Mouse (Mus musculus): ENCODE results near the gene S100a16. TPM values are rescaled to one million over a fixed set of nuclear protein-coding genes. Genes with fewer than 3 reads are reported as not detected.

Gene S100a16
- total RNA-seq, 2 experiments from 2014 or later: 73.7 to 82.8 TPM

DNA sequence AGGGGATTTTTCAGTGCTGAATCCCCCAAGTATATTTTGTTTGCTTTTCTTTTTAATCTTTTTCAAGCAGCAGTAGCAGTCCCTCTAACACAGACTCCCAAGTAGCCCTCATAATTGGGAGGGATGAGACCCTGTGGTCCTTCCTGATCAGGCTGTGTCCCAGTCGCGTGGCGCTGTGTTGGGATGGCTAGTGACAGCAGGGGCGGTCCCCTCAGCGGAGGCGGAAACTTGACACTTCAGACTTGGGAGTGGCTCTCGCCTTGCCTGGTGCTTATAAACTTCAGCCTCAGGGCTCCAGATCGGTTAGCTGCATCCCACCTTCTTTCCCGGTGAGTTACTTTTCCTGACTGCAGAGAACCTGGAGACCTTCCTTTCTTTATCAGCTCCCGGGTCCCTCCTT lies 22.4 kb upstream of the S100a16 start:
- DNase-seq (ENCODE audit: low spot score in 2 of 2): peak in 1 of 2 experiments; percentile 55
- intact Hi-C loops (cut with DNase I): loop anchor here (5.0 kb wide), 2 partner anchors 73 to 98 kb away; partner anchors contain the start of gene S100a6

DNA sequence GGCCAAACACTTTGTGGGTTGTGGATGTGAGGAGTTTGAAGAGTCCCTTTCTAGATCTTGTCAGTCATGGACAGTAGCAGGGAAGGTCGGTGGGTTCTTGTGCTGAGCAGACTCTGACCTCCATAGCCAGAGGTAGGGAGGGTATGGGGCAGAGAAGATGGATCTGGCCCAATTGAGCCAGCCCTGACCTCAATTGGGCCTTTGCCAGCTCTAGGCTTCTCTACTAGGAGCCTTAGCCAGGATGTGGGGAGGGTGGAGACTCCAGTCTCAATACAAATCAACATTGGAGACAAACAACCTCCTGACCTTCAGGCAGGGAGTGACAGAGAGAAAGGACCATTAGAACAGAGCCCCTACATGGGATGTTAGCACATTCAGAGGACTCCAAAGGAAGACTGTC lies 21.8 kb upstream of the S100a16 start:
- DNase-seq (ENCODE audit: low spot score in 2 of 2): no peak
- intact Hi-C loops (cut with DNase I): no loop called here

DNA sequence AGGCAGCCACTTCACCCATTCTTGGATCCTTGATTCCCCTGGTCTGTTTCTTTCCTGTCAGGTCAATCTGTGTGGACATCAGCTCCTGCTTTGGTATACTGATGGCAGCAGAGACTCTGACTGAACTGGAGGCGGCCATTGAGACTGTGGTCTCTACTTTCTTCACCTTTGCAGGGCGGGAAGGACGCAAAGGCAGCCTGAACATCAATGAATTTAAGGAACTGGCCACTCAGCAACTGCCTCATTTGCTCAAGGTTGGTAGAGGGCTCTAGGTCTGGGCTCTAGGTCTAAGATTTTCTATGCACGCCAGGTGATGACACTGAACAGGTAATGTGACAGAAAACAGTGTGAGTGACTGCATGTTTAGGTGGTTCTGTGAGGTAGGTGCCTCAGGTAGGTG lies 21.3 kb upstream of the S100a16 start:
- no peak for DNase-seq (ENCODE audit: low spot score in 2 of 2)
- intact Hi-C loops (cut with DNase I): no loop called here

DNA sequence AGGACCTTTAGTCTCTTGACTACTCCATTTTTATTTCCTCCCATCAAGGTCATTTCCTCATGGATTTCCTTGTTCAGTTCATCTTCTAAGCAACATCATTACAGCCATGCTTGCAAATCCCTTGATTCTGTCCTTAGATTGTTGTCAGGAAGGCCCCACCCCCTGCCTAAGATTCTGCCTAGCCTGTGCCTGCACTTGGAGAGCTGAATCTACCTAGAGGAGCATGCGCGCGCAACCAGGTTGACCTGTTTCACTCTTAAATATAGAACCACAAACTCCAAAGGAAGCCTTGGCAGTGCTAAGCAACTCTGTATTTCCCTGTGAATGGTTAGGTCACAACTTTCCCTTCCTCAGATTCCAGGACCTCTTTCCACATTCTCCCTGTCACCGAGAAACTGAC lies 19.3 kb upstream of the S100a16 start:
- no peak for DNase-seq (ENCODE audit: low spot score in 2 of 2)
- intact Hi-C loops (cut with DNase I): no loop called here

DNA sequence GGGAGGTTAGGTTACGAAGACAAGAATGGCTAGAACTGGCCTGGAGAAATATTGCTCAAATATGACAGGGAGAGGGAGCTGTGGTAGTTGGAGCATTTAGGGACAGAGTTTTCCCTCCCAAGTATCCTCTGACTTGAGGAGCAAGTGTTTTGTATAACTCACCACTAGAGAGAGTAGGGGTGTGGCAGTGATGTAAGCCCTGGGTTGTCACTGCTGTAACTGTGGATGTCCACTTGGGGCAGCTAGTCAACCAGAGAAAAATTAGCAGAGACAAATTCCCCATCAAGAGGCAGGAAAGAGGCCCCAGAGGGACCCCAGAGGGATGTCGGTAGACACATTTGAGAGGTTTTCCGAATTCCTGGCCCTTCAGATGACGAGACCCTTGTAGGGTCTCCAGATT lies 11.6 kb upstream of the S100a16 start:
- intact Hi-C loops (cut with DNase I): loop anchor here (2.0 to 5.0 kb wide), 2 partner anchors 57 to 89 kb away; no protein-coding TSS in a partner anchor
- peak; percentile 45 to 72 for DNase-seq (ENCODE audit: low spot score in 2 of 2)

DNA sequence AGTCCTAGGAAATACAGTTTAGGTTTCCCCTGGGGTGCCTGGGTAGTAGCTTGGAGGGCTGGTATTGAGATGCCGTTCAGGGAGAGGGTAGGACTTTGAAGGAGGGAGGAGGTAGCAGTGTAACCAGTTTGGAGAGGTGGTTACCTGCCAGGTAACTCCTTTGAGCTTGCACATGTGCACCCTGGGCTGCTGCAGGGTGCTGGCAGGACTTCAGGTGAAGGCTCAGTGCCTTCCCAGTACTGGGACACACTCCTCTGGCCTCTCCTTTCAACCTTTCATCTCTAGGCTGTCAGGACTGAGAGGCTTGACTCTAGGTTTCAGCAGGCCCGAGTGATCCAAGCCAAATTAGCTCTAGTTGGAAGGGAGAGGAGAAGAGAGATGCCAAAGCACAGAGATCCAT lies 11.0 kb upstream of the S100a16 start:
- DNase-seq (ENCODE audit: low spot score in 2 of 2): no peak
- intact Hi-C loops (cut with DNase I): loop anchor here (5.0 kb wide), 1 partner anchor 56 kb away; no protein-coding TSS in a partner anchor

DNA sequence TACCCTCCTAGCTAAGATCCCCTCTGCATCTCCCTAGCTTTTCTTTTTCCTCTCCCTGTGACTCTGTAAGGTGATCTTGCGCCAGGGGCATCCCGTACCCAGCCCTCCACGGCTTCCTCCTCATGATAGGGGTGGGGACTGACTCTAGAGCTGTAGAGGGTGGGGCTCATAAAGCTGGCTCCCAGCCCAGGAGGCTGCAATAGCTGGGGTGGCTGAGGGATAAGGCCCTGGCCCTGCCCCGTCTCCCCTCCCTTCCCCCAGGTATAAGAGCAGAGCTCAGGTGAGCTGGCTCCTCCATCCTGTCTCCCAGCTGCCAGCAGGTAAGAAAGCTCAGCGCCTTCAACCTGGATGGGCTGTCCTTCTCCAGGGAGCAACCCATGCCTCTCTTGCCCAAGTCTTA lies 10.5 kb upstream of the S100a16 start, which contains the start of gene S100a14:
S100a14 (plus strand) TSS at position 277 of the 400 bp plus-strand sequence.
- intact Hi-C loops (cut with DNase I): loop anchor here (5.0 kb wide), 1 partner anchor 56 kb away; no protein-coding TSS in a partner anchor
- DNase-seq (ENCODE audit: low spot score in 2 of 2): no peak

DNA sequence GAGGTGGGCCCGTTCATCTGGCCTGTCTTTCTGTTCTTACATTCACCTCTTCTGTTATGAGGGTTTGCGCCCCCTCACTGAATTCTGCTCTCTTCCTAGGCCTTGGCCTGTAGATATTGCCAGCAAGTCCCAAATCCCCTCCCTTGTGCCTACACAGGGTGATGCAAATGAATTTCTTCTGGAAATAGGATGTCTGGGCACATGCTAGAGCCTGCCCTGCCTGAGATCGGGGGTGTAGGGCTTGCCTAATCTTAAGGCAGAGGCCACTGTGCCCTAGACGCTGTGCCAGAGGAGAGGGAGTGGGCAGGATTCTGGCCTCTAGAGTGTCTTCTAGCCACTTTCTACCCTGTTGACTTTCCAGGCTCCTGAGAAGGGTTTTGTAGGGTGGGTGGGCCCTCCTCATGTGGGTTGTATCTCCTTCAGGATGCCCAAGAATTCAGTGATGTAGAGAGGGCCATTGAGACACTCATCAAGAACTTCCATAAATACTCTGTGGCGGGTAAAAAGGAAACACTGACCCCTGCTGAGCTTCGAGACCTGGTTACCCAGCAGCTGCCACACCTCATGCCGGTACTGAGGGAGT lies 9.7 kb upstream of the S100a16 start:
- DNase-seq (ENCODE audit: low spot score in 2 of 2): no peak
- intact Hi-C loops (cut with DNase I): loop anchor here (5.0 kb wide), 1 partner anchor 55 kb away; no protein-coding TSS in a partner anchor

DNA sequence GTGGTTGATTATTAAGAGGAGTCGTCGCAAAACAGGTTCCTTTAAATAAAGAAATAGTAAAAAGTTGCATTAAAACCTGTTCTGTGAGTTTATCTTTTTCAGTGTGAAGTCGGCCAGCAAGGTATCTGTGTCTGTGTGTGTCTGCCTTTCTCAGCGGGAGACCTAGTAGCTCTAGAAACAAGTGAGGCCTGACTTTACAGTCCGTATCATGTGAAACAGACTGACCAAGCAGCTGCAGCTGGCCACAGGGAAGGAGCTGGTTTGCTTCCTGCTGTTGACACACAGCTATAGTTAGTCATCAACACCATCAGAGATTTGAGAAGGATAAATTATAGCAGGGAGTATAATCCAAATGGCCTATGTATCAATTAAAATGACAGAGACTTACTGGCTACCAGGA lies 5.3 kb upstream of the S100a16 start:
- intact Hi-C loops (cut with DNase I): no loop called here
- no peak for DNase-seq (ENCODE audit: low spot score in 2 of 2)

DNA sequence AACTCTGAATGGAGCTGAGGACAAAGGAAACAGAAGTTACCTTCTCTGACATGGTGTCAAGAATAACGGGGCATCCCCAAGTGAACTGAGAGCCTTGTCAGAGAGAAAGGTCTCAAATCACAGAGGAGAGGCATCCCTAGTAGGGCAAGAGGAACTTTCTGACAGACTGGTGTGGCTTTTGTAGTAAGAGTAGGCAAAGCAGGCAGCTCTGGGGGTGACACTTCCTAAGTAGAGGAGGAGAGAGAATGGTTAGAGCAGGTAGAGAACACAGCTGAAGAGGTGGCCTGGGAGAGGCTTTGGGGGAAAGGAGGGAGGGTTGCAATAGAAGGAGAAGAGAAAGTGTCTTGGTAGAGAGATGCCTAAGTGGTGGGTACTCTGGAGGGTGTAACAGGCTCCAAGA lies 1.6 kb upstream of the S100a16 start:
- no peak for DNase-seq (ENCODE audit: low spot score in 2 of 2)
- intact Hi-C loops (cut with DNase I): no loop called here

DNA sequence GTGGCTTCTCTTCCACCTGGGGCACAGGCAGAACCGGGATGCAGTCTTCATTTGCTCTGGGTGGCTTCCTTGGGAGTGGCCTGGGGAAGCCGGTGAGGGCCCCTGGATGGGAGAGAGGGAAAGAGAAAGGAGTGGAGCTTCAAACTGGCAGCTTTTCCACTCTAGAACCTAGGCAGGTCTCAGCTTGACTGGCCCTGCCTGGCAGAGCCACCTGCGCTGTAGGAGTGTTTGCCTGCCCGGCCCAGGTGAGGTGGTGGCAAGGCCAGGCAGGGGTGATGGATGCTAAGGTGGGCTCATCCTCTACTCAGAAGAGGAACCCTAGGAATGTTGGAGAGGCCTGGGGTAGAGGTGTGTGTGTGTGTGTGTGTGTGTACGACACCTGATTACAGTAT lies 847 bp downstream of the S100a16 start:
- intact Hi-C loops (cut with DNase I): no loop called here
- DNase-seq (ENCODE audit: low spot score in 2 of 2): no peak

DNA sequence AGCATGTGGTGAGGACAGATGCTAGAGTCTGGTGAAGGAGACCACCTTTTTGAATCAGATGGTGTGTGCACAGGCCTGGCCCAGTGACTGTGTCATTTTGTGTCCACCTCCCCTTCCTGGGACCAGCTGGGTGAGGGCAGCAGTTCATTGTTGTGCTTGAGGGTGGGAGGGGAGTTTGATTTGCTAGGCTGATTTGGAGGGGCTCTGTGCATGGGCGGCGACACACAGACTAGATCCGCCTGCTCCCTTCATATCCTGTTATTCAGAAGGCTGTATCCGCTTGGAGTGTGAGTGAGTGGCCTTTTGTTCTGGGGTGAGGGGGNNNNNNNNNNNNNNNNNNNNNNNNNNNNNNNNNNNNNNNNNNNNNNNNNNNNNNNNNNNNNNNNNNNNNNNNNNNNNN lies 3.9 kb downstream of the S100a16 start:
- peak in 1 of 2 experiments; percentile 45 for DNase-seq (ENCODE audit: low spot score in 2 of 2)
- intact Hi-C loops (cut with DNase I): no loop called here

DNA sequence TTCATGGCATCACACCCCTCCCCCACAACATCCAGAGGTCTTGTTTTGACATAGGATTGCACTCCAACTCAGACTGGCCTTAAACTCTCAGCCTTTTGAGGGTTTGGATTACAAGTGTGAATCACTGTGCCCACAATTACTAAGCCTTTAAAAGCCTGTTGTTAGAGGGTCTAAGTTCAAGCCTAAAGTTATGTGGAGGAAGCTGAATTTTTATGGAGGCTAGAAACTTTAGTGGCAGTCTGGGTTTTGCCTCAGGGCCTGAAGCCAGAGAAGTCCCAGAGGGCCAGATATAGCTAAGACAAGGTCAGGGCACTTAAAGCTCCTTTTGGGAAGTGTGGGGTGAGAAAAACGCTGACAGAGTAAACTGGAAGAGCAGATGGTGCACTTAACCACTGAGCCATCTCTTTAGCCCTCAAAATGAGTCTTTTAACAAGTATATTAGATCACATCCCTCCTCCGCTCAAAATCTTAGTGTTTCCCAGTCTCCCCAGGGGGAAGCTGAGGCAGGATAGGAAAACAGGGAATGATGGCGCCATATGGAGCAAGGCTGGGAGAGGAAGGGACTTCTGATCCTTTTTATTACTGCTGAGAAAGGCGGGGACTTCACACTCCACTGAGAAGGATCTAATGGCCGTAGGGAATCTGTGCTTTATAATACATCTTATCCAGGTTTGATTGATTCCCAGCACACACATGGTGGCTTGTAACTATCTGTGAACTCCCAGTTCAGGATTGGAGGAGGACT lies 12.8 kb downstream of the S100a16 start:
- intact Hi-C loops (cut with DNase I): no loop called here
- DNase-seq (ENCODE audit: low spot score in 2 of 2): no peak

DNA sequence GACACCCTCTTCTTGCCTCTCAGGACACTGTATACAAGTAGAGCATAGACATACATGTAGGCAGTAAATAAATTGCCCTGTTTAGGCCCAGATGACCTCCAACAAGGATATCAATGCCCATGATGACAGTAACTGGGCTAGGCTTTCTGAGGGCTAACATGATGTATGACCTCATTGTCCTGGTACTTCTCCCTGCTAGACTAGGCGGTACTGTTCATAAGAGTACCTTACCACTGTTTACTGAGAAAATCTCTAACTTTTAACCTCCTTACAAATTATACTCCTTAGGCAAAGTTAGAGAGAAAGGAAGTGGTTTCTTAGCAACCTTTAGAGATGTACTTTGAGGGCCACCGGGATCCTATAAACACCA lies 13.4 kb downstream of the S100a16 start:
- no peak for DNase-seq (ENCODE audit: low spot score in 2 of 2)
- intact Hi-C loops (cut with DNase I): no loop called here

DNA sequence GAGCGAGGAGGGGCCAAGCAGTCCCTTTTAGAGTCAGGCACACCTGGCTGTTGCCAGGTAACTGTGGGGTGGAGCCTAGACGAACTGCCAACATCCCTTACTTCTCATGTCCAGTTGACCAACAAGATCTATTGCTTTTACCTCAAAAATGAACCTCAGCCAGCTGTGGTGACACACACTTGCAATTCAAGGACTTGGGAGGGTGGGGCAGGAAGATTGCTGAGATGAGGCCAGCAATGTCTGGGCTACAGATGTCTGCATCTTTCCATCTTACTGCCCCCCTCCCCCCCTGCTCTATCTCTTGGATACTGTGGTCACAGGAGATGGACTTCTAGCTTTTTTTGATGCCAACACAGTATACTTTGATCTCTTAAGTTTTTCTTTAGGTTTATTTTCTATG lies 15.2 kb downstream of the S100a16 start:
- no peak for DNase-seq (ENCODE audit: low spot score in 2 of 2)
- intact Hi-C loops (cut with DNase I): no loop called here

DNA sequence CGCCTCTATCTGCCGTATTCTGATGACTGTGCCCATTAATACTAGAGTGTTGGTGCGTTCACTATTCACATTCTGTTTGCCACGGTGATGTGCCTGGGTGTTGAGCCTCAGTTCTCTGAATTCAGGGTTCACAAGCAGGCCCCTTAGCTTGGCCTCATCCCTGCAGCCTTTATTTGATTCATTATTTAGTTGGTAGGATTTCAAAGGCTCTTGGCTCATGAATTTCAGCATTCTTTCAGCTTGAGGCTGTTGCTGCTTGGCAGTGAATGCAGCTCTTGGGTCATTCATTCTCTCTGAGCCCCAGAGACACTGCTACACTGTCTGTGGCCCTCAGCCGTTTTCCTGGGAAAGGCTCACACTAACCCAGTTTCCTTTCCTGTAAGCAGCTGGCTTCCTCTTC lies 18.9 kb downstream of the S100a16 start:
- intact Hi-C loops (cut with DNase I): no loop called here
- DNase-seq (ENCODE audit: low spot score in 2 of 2): peak; percentile 26 to 72

DNA sequence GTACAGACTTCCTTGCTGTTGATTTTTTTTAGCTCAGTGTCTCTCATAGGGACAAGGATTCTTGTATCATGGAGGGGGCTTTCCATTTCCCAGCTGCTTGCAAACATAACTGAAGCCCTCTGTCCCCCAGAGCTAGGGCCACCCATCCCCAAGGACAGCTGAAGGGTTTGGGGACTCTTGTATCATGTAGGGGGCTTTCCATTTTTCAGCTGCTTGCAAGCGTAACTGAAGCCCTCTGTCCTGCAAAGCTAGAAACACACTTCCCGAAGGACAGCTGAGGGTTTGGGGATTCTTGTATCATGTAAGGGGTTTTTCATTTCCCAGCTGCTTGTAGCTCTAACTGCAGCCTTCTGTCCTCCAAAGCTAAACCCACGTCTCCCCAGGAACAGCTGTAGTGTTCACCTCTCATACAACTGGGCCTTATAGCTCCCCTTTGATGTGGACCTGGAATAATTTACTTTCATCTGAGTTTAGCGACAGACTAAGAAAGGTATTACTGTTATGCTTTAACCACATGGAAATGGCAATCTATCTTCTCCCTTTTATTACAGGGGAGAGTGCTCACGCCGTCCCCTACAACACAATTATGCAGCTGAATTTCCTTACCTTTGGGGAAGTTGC lies 23.1 kb downstream of the S100a16 start, which contains the start of gene S100a3:
S100a3 (plus strand) TSS at position 571 of the 621 bp plus-strand sequence.
- intact Hi-C loops (cut with DNase I): no loop called here
- DNase-seq (ENCODE audit: low spot score in 2 of 2): no peak

DNA sequence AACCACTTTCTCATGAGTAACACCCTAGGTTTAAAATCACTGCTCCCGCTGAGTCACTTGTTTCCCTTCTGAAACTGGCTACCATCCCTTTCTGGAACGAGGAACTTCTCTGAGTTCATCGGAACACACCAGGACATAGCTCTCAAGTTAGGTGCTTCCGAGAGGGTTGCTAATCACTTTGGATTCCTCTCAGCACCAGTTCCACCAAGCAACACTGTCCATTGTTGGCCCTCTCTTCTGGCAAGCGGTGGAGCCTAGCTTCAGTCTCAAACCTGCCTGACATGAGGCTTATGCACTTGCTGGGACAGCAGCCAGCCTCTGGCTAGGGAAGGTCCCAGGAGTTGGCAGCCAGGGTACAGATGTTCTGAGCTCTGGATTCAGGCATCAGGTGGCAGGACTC lies 37.6 kb downstream of the S100a16 start:
- intact Hi-C loops (cut with DNase I): no loop called here
- no peak for DNase-seq (ENCODE audit: low spot score in 2 of 2)

DNA sequence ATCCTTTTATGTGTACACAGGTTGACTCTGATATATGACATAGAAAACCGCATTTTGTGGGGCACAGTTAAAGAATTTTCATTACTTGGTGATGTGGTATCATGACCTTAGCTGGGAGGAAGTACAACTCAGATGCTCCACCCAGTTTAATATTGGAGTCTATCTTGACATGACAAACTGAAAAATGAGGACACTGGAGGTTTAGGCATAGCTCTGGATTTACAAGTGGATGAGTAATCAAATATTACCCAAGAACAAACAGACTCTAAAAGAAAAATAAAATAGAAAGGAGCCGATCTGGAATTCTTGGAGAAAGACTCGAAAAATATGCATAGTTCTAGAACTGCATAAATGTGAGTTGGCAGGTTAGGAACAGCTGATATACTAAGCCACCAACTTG lies 38.3 kb downstream of the S100a16 start:
- intact Hi-C loops (cut with DNase I): no loop called here
- no peak for DNase-seq (ENCODE audit: low spot score in 2 of 2)

DNA sequence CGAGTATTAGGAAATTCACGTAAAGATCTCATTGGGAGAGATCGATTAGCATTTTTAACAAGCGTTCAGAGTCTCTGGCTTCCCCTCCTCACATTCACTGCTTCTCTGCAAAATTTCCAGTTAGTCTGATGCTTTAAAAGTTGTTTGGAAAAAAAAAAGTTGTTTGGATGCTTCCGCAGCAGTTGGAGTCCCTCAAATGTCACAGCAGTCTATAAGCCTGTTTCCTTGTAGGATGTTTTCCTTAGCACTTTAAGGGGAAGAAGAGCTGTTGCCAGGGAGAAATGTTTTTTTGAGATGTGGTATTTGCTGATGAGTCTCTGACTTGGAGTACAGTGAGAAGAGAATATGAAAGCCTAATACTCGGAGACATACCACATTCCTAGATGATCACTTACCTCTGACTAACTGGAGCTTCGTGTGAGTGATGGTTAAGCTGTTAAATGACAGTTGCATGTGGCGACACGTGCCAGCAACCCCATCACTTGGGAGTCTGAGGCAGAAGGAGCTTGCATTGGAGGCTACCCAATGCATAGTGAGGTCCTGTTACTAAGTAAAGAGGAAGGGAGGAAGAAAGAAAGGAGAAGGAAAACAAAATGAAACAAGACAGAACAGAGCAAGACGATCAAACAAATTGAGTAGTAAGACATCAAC lies 39.4 kb downstream of the S100a16 start:
- DNase-seq (ENCODE audit: low spot score in 2 of 2): no peak
- intact Hi-C loops (cut with DNase I): no loop called here

Measured in left cerebral cortex, postnatal 25 days (tissue).